Mouse (Mus musculus) thymus, postnatal 14 days (tissue): ENCODE measurements around the gene Gabbr2.
A peak's percentile ranks its signal among the peaks of the same experiment; 100 is the strongest.

Experiments used
- DNase-seq: peaks from one replicate; pipeline ENCODE4 v3.0.0; 2021

Gabbr2 gene

GRCm38 (mm10) chr4:46806876-46807275 lies 184.8 kb downstream of the Gabbr2 start:
- no peak for DNase-seq

- no peak for DNase-seq
These were observed 185.8 kb downstream of the Gabbr2 start for GRCm38 (mm10) chr4:46805910-46806309.

- no peak for DNase-seq
These were observed 189.3 kb downstream of the Gabbr2 start for GRCm38 (mm10) chr4:46802386-46802785.

GRCm38 (mm10) chr4:46799904-46800303 lies 191.8 kb downstream of the Gabbr2 start:
- no peak for DNase-seq

GRCm38 (mm10) chr4:46795707-46796106 lies 196.0 kb downstream of the Gabbr2 start:
- no peak for DNase-seq

GRCm38 (mm10) chr4:46794583-46794982 lies 197.1 kb downstream of the Gabbr2 start:
- DNase-seq, result no peak

- no peak for DNase-seq
These were observed 199.2 kb downstream of the Gabbr2 start for GRCm38 (mm10) chr4:46792280-46793026.

- DNase-seq, result no peak
These were observed 200.3 kb downstream of the Gabbr2 start for GRCm38 (mm10) chr4:46791268-46791951.

- DNase-seq, result no peak
These were observed 200.9 kb downstream of the Gabbr2 start for GRCm38 (mm10) chr4:46790609-46791267.

GRCm38 (mm10) chr4:46784430-46785049 lies 207.1 kb downstream of the Gabbr2 start:
- DNase-seq, result no peak

GRCm38 (mm10) chr4:46781109-46781508 lies 210.6 kb downstream of the Gabbr2 start:
- DNase-seq, result peak; percentile 46

GRCm38 (mm10) chr4:46775959-46776358 lies 215.7 kb downstream of the Gabbr2 start:
- DNase-seq, result no peak

- DNase-seq, result no peak
These were observed 217.0 kb downstream of the Gabbr2 start for GRCm38 (mm10) chr4:46774652-46775051.

GRCm38 (mm10) chr4:46773243-46773642 lies 218.4 kb downstream of the Gabbr2 start:
- DNase-seq, result no peak

GRCm38 (mm10) chr4:46772591-46772990 lies 219.1 kb downstream of the Gabbr2 start:
- DNase-seq, result no peak

- no peak for DNase-seq
These were observed 220.6 kb downstream of the Gabbr2 start for GRCm38 (mm10) chr4:46771116-46771515.

- no peak for DNase-seq
These were observed 221.0 kb downstream of the Gabbr2 start for GRCm38 (mm10) chr4:46770635-46771034.

- DNase-seq, result no peak
These were observed 221.6 kb downstream of the Gabbr2 start for GRCm38 (mm10) chr4:46770090-46770489.

- no peak for DNase-seq
These were observed 225.3 kb downstream of the Gabbr2 start for GRCm38 (mm10) chr4:46766326-46766725.

GRCm38 (mm10) chr4:46759838-46760237 lies 231.8 kb downstream of the Gabbr2 start:
- no peak for DNase-seq

- DNase-seq, result no peak
These were observed 233.2 kb downstream of the Gabbr2 start for GRCm38 (mm10) chr4:46758340-46759041.

GRCm38 (mm10) chr4:46754407-46755194 lies 237.1 kb downstream of the Gabbr2 start:
- DNase-seq, result no peak
